Mouse (Mus musculus): Measurements from ENCODE around the gene Kif2c.
"Not testable (repeated sequence)": the region's sequence is repeated elsewhere in the genome, so short reads cannot be mapped to it uniquely, and the experiment has no call there.

Gene Kif2c

GRCm38 (mm10) chr4:117188969-117189368 lies 6.5 kb upstream of the Kif2c start:
- DNase-seq = no peak

- DNase-seq = not testable (repeated sequence)
Observed at GRCm38 (mm10) chr4:117182759-117183096, 289 bp upstream of the Kif2c start.

GRCm38 (mm10) chr4:117169936-117170335 lies 12.5 kb downstream of the Kif2c start:
- DNase-seq = no peak

DNA sequence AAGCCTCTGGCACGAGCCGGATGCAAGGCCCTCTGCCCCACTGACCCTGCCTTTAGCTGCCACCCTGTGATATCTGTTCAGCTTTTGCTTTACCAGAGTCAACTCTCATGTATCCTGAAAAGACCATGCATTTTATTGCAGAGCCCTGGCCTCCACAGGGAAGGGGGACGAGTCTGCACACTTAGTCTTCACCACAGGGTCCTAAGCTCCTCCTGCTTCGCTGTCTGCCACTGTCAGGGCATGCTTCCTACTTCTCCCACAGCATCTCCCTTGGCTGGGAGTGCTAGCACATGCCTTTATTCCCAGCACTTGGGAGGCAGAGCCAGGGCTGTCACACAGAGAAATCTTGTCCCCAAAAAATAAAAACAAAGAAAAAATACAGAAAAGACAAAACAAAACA lies 21.3 kb downstream of the Kif2c start:
- DNase-seq = no peak

GRCm38 (mm10) chr4:117159666-117160065 lies 22.8 kb downstream of the Kif2c start:
- no peak for DNase-seq

DNA sequence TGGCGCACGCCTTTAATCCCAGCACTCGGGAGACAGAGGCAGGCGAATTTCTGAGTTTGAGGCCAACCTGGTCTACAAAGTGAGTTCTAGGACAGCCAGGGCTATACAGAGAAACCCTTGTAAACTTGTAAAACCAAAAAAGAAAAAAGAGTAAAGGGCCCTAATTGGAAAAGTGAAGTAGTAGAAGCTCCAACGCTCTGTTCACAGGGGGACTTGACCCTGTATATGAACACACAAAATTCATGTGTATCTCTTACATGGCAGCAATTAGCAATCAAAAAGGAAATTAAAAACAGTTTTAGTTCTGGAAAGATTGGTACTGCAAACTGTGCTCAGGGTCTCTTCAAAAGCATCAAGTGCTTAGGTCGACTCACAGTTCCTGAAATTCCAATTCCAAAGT lies 26.1 kb downstream of the Kif2c start:
- no peak for DNase-seq

DNA sequence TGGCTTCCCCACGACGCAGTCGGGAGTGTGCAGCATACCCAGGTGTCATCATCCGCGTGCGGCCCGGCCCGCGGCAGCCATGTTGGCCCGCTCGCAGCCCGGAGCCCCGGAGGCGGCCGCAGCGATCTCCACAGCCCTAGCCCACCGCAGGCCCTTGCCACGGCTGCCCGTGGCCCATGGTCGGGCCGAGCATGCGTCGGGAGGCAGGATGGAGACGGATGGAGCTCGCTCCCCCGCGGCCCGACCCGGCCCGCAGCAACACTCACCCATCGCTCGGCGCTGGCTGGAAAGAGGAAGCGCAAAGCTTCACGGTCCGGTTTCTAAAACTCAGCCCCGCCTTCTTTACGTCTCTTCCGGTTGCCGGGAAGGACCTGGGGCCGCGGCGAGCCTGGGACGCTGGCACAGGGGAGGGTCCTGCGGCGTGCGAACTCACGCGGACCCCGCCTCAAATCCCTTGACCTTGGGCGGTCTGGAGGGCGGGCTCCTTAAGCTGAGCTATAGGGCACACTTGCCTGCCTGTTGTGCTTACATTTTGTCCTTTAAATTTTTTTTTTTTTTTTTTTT lies 26.6 kb downstream of the Kif2c start, which contains the start of gene Rps8:
Gene Rps8, minus strand, starts transcription at position 452 of the 564 bp plus-strand sequence.
- peak; percentile 99 for DNase-seq

DNA sequence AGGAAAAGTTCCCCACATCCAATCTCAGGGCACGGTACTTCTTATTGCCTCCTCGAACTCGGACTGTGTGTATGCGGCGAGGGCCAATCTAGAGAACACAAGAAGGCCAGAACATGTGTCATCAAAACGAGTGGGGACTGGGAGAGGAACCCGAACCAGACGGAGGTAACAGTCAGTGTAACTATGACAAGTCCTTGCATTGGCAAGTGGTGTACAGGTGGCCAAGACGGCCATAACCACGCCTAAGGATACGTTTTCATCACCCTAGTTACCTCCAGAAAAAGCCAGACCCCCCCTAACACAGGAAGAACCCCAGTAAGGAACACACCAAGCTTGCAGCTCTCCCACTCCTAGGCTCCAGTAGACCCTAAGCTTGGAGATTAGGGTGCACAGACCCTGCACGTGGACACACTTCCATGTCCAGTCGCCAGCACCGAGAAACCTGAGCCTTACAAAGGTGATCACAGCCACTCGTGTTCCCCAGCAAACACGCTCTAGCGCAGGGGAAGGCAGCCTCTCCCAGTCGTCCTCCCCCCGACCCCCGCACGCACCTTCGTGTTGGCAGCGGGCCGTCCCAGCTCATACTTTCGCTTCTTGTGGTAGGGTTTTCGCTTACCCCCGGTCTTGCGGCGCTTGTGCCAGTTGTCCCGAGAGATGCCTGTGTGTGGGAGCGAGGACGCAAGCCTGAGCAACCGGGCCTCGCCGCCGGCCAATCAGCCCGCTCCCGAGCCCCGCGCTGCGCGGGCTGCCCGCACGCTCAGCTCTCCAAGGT lies 27.2 kb downstream of the Kif2c start:
- peak; percentile 94 for DNase-seq

DNA sequence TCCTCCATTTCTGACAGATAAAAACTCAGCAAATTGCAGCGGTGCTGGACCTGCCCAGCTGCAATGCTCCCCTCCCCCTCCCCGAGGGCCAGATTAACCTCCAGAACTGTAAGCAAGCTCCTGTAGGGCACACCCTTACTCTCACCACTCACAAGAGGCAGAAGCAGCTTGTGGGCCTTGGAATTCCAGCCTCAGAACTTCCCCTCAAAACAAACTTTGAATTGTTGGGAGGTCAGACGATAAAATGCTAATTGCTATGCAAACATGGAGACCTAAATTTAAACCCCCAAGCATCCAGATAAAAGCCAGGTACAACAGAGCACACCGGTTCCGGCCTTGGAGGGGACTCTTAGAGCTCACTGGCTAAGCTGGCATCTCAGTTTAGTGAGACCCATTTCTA lies 29.7 kb downstream of the Kif2c start:
- DNase-seq = no peak

DNA sequence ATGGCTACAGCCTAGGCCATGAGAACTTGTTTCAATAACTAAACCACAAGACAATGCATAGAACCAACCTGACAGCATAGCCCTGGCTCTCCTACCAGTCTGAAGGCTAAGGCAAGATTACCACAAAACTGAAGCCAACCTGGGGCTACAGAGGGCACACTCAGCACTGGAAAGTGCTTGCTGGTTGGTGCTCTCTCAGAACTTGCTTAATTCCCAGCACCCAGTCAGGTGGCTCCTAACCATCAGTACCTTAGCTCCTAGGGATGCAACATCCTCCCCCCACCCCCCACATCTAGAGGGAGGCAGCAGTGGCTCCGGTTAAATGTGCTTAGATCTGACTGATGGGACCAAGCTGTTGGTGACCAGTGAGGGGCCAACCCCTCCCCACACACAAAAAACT lies 31.0 kb downstream of the Kif2c start:
- no peak for DNase-seq

GRCm38 (mm10) chr4:117150212-117150733 lies 32.2 kb downstream of the Kif2c start:
- DNase-seq = no peak

DNA sequence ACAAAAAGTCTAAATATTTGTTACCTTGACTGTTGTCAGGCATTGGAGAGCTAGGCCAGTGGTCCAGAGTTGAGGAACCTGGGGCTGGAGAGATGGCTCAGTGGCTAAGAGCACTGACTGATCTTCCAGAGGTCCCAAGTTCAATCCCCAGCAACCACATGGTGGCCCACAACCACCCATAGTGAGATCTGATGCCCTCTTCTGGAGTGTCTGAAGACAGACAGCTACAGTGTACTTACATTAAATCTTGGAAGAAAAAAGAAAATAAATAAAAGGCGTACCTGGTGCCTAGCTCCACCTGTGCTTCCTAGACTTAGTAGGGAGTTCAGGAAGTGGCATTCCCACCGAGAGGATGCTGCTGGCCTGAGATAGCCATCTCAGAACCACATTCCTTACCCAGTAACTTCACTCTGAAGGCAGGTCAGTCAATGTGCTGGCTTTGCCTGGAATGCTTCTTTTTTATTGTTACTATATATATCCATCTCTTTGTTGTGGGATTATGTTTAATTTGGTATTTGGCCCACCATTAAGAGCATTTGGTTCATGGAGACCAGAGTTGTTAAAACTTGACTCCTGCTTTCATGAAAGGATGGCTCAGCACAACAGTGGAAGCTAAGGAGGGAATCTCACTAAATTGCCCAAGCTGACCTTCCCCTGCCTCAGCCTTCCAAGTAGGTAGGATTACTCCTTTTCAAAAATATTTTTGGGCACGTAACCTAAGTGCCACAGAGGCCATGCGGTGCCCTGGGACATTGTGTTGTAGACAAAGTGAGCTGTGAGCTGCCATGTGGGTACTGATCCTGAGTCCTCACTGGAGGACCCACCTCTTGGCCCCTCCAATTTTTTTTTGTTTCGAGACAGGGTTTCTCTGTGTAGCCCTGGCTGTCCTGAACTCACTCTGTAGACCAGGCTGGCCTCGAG lies 32.9 kb downstream of the Kif2c start:
- DNase-seq = no peak

DNA sequence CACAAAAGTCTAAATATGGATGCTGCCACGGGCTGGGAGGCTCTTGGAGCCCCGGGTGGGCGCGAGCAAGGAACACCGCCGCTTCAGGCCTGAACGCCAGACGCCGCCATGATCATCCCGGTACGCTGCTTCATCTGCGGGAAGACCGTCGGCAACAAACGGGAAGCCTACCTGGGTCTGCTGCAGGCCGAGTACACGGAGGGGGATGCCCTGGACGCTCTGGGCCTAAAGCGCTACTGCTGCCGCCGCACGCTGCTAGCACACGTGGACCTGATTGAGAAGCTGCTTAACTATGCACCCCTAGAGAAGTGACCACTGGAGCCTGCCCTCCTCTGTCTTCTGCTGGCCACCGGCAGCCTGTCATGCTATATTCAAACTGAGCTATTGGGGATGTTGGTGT lies 33.6 kb downstream of the Kif2c start:
- DNase-seq = peak; percentile 88

GRCm38 (mm10) chr4:117148047-117148713 lies 34.3 kb downstream of the Kif2c start:
- DNase-seq = no peak

DNA sequence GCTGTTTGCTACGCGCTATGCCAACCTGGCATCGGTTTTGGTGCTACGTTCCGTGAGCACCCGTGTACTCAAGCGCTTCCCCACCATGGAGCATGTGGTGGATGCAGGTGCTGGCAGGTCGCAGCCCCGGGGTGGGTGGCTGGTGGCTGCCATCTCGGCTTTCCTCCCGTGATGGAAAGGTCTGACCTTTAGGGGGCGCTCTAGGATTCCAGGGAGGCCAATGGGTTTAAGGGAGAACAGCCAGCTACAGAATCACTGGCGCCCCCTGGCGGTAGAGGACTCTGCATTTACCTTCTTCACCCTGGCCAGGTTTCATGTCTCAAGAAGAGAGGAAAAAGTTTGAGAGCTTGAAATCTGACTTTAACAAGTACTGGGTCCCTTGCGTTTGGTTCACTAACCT lies 36.3 kb downstream of the Kif2c start:
- peak; percentile 98 for DNase-seq

- no peak for DNase-seq
Observed at GRCm38 (mm10) chr4:117145248-117145647, 37.2 kb downstream of the Kif2c start.

DNA sequence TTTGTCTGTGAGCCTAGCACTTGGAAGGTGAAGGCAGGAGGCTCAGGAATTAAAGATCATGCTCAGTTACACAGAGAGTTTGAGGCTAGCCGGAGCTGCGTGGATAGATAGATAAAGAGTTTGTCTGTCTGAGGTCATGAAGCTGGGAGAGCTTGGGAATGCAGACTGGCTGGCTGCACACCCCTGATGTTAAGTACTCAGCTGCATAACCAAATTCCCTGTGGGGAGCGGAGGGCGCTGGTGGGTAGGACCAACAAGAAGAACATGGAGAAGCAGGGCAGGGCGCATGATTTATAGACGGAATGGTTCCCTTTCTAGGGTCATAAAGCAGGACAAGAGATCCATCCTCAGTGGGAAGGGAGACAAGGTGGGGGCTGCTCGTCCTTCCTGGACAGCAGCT lies 39.4 kb downstream of the Kif2c start:
- DNase-seq = no peak

DNA sequence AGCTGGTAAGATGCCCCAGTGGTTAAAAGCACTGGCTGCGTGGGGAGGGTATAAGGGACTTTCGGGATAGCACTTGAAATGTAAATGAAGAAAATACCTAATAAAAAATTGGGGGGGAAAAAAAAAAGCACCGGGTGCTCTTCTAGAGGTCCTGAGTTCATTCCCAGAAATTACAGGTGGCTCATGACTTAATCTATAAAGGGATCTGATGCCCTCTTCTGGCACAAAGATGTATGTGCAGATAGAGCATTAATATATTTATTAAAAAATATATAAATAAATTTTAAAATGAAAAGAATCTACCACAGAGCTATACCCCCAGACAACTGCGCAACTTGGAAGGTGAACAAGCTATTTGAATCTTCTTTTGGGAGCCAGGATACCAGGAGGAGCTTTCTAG lies 41.8 kb downstream of the Kif2c start:
- no peak for DNase-seq

GRCm38 (mm10) chr4:117139217-117139612 lies 43.2 kb downstream of the Kif2c start:
- no peak for DNase-seq

- DNase-seq = no peak
Observed at GRCm38 (mm10) chr4:117138295-117139216, 43.9 kb downstream of the Kif2c start.

GRCm38 (mm10) chr4:117136034-117136433 lies 46.4 kb downstream of the Kif2c start:
- DNase-seq = no peak

- DNase-seq = no peak
Observed at GRCm38 (mm10) chr4:117134601-117134995, 47.8 kb downstream of the Kif2c start.

Data from heart, adult 11 months (tissue).